Mouse (Mus musculus): ENCODE measurements around the gene Gsdma. TPM values are rescaled to one million over a fixed set of nuclear protein-coding genes. Genes with fewer than 3 reads are reported as not detected.

Gsdma gene
- polyA plus RNA-seq, 1 experiment: not detected

DNA sequence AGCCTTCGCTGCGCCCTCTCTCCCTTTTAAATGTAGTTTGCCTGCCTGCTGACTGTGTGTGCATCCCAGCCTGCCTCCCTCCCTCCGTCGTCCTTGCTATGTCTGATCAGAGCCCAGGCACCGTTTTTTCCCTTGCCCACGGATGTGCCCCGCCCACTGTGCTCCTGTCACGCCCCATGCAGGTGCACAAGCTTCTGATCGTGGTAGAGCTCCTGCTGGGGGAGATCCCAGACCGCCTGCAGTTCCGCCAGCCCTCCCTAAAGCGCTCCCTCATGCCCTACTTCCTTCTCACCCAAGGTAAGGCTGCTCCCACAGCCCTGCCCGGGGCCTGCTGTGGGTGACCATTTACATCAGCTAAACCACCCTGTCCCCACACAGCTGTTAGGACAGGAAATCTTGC lies 29.1 kb downstream of the Gsdma start:
- peaks cover 3% of the 10 kb centered on the region for H3K79me2 ChIP-seq (ENCODE audit: control insufficient read depth, insufficient read depth)
- H3K27me3 ChIP-seq (ENCODE audit: control insufficient read depth, insufficient read depth, insufficient read length): no peaks in the 10 kb centered on the region
- TF ChIP-seq CEBPB (IDR thresholded peaks at IDR 0.05; ENCODE audit: low read depth): no peak
- TF ChIP-seq MYOG (IDR thresholded peaks at IDR 0.05; ENCODE audit: control insufficient read depth, extremely low read depth, insufficient read length): no peak
- no peak for TF ChIP-seq MAX (IDR thresholded peaks at IDR 0.05)
- TF ChIP-seq FOSL1 (IDR thresholded peaks at IDR 0.05; ENCODE audit: insufficient read depth, low read length, poor library complexity, severe bottlenecking): no peak
- no peak for TF ChIP-seq CTCF (IDR thresholded peaks at IDR 0.05; ENCODE audit: control insufficient read depth, insufficient read depth, insufficient read length)
- H3ac ChIP-seq (ENCODE audit: control insufficient read depth, insufficient read length, low read depth): no peak overlapping the region
- peaks cover 77% of the 10 kb centered on the region for H3K36me3 ChIP-seq (ENCODE audit: control insufficient read depth, insufficient read depth)
- H3K79me3 ChIP-seq (ENCODE audit: low read depth): no peaks in the 10 kb centered on the region
- H3K4me3 ChIP-seq (ENCODE audit: insufficient read depth, poor library complexity, severe bottlenecking): no peak overlapping the region

DNA sequence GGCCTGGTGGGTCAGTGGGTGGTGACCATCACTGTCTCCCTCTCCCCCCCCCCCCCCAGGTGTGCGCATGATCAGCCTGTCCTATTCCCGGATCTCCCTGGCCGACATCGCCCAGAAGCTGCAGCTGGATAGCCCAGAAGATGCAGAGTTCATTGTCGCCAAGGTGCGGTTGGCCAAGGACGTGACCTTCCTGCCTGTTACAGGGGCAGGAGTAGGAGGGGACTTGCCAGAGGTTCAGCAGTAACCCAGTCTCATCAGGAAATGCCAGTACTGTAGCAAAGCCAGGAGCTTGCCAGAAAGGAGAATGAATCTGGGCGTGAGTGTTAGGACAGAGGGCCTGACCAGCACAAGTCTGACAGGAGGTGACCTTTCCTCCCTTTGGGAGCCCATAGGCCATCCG lies 29.6 kb downstream of the Gsdma start:
- no peaks in the 10 kb centered on the region for H3K79me3 ChIP-seq (ENCODE audit: low read depth)
- peaks cover 73% of the 10 kb centered on the region for H3K36me3 ChIP-seq (ENCODE audit: control insufficient read depth, insufficient read depth)
- no peaks in the 10 kb centered on the region for H3K79me2 ChIP-seq (ENCODE audit: control insufficient read depth, insufficient read depth)

DNA sequence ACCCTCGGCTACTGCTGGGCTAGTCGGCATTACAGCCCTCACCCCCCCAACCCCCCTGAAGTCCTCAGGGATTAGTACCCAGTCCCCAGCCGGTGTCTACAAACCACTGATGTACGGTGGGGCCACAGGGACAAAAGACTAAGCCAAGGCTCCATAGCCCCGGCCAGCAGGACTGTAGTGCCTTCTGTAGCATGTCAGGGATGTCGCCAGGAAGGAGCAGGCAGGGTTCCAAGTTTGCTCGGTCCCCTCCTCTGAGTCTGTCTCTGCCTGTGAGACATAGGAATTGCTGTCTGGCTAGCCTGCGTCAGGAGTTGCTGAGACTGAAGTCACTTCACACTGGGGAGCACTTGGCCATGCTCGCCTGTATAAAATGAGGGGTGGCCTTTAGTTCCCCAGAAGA lies 30.1 kb downstream of the Gsdma start:
- no peak overlapping the region for H3K4me3 ChIP-seq (ENCODE audit: insufficient read depth, poor library complexity, severe bottlenecking)
- TF ChIP-seq CEBPB (IDR thresholded peaks at IDR 0.05; ENCODE audit: low read depth): no peak
- no peak for TF ChIP-seq USF1 (IDR thresholded peaks at IDR 0.05; ENCODE audit: low read depth)
- no peak for TF ChIP-seq FOSL1 (IDR thresholded peaks at IDR 0.05; ENCODE audit: insufficient read depth, low read length, poor library complexity, severe bottlenecking)
- no peak for TF ChIP-seq MYOG (IDR thresholded peaks at IDR 0.05; ENCODE audit: control insufficient read depth, extremely low read depth, insufficient read length)
- TF ChIP-seq MYOD1 (IDR thresholded peaks at IDR 0.05; ENCODE audit: control insufficient read depth, insufficient read length, low read depth): no peak
- TF ChIP-seq MAX (IDR thresholded peaks at IDR 0.05): no peak
- no peak for TF ChIP-seq CTCF (IDR thresholded peaks at IDR 0.05; ENCODE audit: control insufficient read depth, insufficient read depth, insufficient read length)
- no peaks in the 10 kb centered on the region for H3K79me3 ChIP-seq (ENCODE audit: low read depth)
- no peaks in the 10 kb centered on the region for H3K79me2 ChIP-seq (ENCODE audit: control insufficient read depth, insufficient read depth)
- H3K36me3 ChIP-seq (ENCODE audit: control insufficient read depth, insufficient read depth): peaks cover 71% of the 10 kb centered on the region
- H3K27me3 ChIP-seq (ENCODE audit: control insufficient read depth, insufficient read depth, insufficient read length): no peaks in the 10 kb centered on the region
- no peak overlapping the region for H3ac ChIP-seq (ENCODE audit: control insufficient read depth, insufficient read length, low read depth)

More for the DNA sequence above, 29.6 kb downstream of the Gsdma start:
- no peaks in the 10 kb centered on the region for H3K27me3 ChIP-seq (ENCODE audit: control insufficient read depth, insufficient read depth, insufficient read length)
- no peak overlapping the region for H3ac ChIP-seq (ENCODE audit: control insufficient read depth, insufficient read length, low read depth)
- no peak overlapping the region for H3K4me3 ChIP-seq (ENCODE audit: insufficient read depth, poor library complexity, severe bottlenecking)
- TF ChIP-seq FOSL1 (IDR thresholded peaks at IDR 0.05; ENCODE audit: insufficient read depth, low read length, poor library complexity, severe bottlenecking) (no peak), MYOD1 (IDR thresholded peaks at IDR 0.05; ENCODE audit: control insufficient read depth, insufficient read length, low read depth) (no peak), CTCF (IDR thresholded peaks at IDR 0.05; ENCODE audit: control insufficient read depth, insufficient read depth, insufficient read length) (no peak), CEBPB (IDR thresholded peaks at IDR 0.05; ENCODE audit: low read depth) (no peak), USF1 (IDR thresholded peaks at IDR 0.05; ENCODE audit: low read depth) (no peak), MYOG (IDR thresholded peaks at IDR 0.05; ENCODE audit: control insufficient read depth, extremely low read depth, insufficient read length) (no peak), MAX (IDR thresholded peaks at IDR 0.05) (no peak)

DNA sequence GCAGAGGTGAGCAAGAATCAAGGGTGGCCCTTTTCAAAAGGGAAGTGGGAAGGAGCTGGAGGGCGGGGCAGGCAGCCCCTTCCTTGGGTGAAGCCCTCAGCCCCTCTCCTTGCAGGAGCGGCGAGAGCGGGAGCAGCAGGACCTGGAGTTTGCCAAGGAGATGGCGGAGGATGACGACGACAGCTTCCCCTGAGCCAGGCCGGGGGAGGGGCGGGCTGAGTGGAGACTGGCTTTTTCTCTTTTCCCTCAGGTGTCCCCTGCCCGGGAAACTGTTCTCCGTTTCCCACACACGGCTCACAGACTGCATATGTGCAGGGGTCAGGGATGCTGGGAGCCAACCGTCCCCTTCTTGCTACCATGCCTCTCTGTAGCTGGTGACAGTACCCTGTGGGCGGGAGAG lies 31.3 kb downstream of the Gsdma start:
- Histone ChIP-seq H3K36me3 (ENCODE audit: control insufficient read depth, insufficient read depth) (peaks cover 60% of the 10 kb centered on the region), H3K79me2 (ENCODE audit: control insufficient read depth, insufficient read depth) (no peaks in the 10 kb centered on the region), H3K4me3 (ENCODE audit: insufficient read depth, poor library complexity, severe bottlenecking) (no peak overlapping the region), H3K27me3 (ENCODE audit: control insufficient read depth, insufficient read depth, insufficient read length) (no peaks in the 10 kb centered on the region), H3K79me3 (ENCODE audit: low read depth) (no peaks in the 10 kb centered on the region), H3ac (ENCODE audit: control insufficient read depth, insufficient read length, low read depth) (no peak overlapping the region)
- TF ChIP-seq CEBPB (IDR thresholded peaks at IDR 0.05; ENCODE audit: low read depth): no peak
- no peak for TF ChIP-seq MYOD1 (IDR thresholded peaks at IDR 0.05; ENCODE audit: control insufficient read depth, insufficient read length, low read depth)
- no peak for TF ChIP-seq FOSL1 (IDR thresholded peaks at IDR 0.05; ENCODE audit: insufficient read depth, low read length, poor library complexity, severe bottlenecking)
- no peak for TF ChIP-seq MYOG (IDR thresholded peaks at IDR 0.05; ENCODE audit: control insufficient read depth, extremely low read depth, insufficient read length)
- no peak for TF ChIP-seq CTCF (IDR thresholded peaks at IDR 0.05; ENCODE audit: control insufficient read depth, insufficient read depth, insufficient read length)
- TF ChIP-seq MAX (IDR thresholded peaks at IDR 0.05): no peak
- no peak for TF ChIP-seq USF1 (IDR thresholded peaks at IDR 0.05; ENCODE audit: low read depth)

DNA sequence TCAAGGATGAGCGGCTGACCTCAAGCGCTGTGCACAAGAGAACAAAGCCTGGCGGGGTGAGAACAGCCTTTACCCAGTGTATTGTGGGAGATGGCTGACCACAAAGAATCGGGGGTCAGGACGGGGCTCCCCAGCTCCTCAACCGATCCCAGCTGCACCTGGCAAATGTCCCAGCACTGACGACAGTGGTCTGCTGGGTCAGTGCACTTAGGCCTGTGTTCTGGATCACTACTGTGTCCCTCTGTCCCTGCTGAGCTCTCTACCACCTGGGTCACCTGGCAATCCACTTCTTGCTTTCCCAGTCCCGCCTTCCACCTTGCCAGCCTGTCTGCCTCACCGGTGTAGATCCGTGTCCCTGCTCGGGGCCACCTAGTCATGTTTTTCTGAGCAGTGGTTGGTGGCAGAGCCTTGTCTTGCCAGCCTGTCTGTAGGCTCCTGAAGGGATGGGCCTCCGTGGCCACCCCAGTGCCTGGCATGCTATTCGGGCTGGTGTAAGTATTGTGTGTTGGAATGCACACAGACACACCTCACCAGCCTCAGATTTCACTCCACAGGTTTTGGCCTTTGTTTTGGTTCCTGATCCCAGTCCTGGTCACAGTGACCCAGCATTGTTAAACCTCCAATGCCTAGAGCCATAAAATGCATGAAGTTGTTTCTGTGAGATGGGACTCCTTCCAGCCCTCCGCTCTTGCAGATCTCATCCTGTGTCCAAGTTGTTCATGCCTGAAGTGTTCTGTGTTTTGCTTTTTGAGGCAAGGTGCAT lies 32.5 kb downstream of the Gsdma start:
- H3K79me3 ChIP-seq (ENCODE audit: low read depth): no peaks in the 10 kb centered on the region
- TF ChIP-seq USF1 (IDR thresholded peaks at IDR 0.05; ENCODE audit: low read depth): no peak
- no peak for TF ChIP-seq MYOG (IDR thresholded peaks at IDR 0.05; ENCODE audit: control insufficient read depth, extremely low read depth, insufficient read length)
- no peak for TF ChIP-seq MYOD1 (IDR thresholded peaks at IDR 0.05; ENCODE audit: control insufficient read depth, insufficient read length, low read depth)
- TF ChIP-seq MAX (IDR thresholded peaks at IDR 0.05): no peak
- no peak for TF ChIP-seq CEBPB (IDR thresholded peaks at IDR 0.05; ENCODE audit: low read depth)
- H3ac ChIP-seq (ENCODE audit: control insufficient read depth, insufficient read length, low read depth): no peak overlapping the region
- H3K27me3 ChIP-seq (ENCODE audit: control insufficient read depth, insufficient read depth, insufficient read length): no peaks in the 10 kb centered on the region
- H3K79me2 ChIP-seq (ENCODE audit: control insufficient read depth, insufficient read depth): no peaks in the 10 kb centered on the region
- no peak overlapping the region for H3K4me3 ChIP-seq (ENCODE audit: insufficient read depth, poor library complexity, severe bottlenecking)
- peaks cover 48% of the 10 kb centered on the region for H3K36me3 ChIP-seq (ENCODE audit: control insufficient read depth, insufficient read depth)

DNA sequence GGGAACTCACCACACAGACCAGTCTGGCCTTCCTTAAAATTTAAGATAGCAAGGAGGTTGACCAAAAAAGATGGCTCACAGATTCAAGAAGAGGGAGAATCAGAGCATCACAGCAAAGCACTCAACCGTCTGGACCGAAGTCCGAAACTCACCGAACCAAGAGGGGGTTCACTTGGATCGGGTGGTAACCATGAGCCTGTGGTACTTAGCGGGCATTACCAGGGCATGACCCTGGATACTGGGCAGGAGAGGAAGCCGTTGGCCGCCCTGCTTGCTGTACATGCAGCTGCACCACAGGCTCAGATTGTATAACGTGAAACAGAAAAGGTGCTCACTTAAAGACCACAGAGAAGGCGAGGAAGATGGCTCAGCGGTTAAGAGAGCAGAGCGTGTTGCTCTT lies 33.1 kb downstream of the Gsdma start:
- no peak for TF ChIP-seq MYOG (IDR thresholded peaks at IDR 0.05; ENCODE audit: control insufficient read depth, extremely low read depth, insufficient read length)
- no peak for TF ChIP-seq CTCF (IDR thresholded peaks at IDR 0.05; ENCODE audit: control insufficient read depth, insufficient read depth, insufficient read length)
- TF ChIP-seq CEBPB (IDR thresholded peaks at IDR 0.05; ENCODE audit: low read depth): no peak
- no peak for TF ChIP-seq MYOD1 (IDR thresholded peaks at IDR 0.05; ENCODE audit: control insufficient read depth, insufficient read length, low read depth)
- TF ChIP-seq USF1 (IDR thresholded peaks at IDR 0.05; ENCODE audit: low read depth): no peak
- TF ChIP-seq MAX (IDR thresholded peaks at IDR 0.05): no peak
- no peak for TF ChIP-seq FOSL1 (IDR thresholded peaks at IDR 0.05; ENCODE audit: insufficient read depth, low read length, poor library complexity, severe bottlenecking)
- no peak overlapping the region for H3ac ChIP-seq (ENCODE audit: control insufficient read depth, insufficient read length, low read depth)
- peaks cover 42% of the 10 kb centered on the region for H3K36me3 ChIP-seq (ENCODE audit: control insufficient read depth, insufficient read depth)
- H3K27me3 ChIP-seq (ENCODE audit: control insufficient read depth, insufficient read depth, insufficient read length): no peaks in the 10 kb centered on the region
- no peak overlapping the region for H3K4me3 ChIP-seq (ENCODE audit: insufficient read depth, poor library complexity, severe bottlenecking)
- no peaks in the 10 kb centered on the region for H3K79me3 ChIP-seq (ENCODE audit: low read depth)
- H3K79me2 ChIP-seq (ENCODE audit: control insufficient read depth, insufficient read depth): no peaks in the 10 kb centered on the region

Measured in C2C12 (cell line).